Mouse (Mus musculus) kidney, postnatal 14 days (tissue): ENCODE measurements around the gene Cog7.

ENCODE experiments used
- DNase-seq: peaks from one replicate; pipeline ENCODE4 v3.0.0; 2022; ENCODE audit warnings: mixed read lengths

Cog7 gene

GRCm38 (mm10) chr7:121890636-121891360, 90.7 kb downstream of the Cog7 start:
- DNase-seq, result no peak

- DNase-seq, result no peak
Measured at GRCm38 (mm10) chr7:121880246-121880645, 101.3 kb downstream of the Cog7 start.

DNA sequence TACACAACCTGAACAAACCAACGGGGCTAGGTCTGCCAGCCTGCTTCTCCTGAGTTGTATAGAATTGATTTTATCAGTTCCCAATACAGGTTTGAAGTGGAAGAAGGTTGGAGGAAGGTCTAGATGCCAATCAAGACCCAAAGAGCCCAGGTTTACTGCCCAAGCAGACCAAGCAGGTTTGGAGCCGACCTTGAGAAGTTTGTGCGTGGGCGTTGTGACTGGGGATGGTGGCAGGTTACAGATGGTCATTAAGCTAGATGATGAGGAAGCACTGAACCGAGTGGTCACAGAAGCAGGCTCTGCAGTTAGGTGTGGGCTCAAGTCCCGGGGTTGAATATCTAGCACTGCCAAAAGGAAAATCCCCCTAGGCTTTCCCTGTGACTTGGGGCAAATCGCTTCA, 106.7 kb downstream of the Cog7 start:
- no peak for DNase-seq

GRCm38 (mm10) chr7:121873998-121874397, 107.5 kb downstream of the Cog7 start:
- no peak for DNase-seq

DNA sequence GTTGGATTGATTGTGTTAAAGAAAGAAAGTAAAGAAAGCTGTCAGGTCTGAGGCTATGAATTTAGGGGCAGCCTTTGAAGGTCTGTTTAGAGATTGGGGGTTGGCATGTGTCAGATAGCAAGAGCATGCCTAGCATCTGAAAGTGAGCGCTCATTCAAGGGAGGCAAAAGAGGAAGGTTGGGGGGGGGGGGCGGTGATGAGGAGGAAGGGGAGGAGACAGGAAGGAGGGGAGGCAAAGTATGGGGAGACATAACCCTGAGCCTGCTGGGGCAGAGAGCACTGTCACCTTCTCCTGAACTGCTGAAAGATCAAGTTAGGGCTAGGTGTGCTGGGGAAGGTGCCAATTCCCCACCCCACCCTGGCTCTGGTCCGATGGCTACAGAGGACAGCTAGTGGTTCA, 109.9 kb downstream of the Cog7 start:
- DNase-seq, result no peak

GRCm38 (mm10) chr7:121864858-121865585, 116.5 kb downstream of the Cog7 start, which contains the start of gene Scnn1b:
Gene Scnn1b (plus strand): TSS chr7:121865038.
- peak; percentile 24 for DNase-seq

DNA sequence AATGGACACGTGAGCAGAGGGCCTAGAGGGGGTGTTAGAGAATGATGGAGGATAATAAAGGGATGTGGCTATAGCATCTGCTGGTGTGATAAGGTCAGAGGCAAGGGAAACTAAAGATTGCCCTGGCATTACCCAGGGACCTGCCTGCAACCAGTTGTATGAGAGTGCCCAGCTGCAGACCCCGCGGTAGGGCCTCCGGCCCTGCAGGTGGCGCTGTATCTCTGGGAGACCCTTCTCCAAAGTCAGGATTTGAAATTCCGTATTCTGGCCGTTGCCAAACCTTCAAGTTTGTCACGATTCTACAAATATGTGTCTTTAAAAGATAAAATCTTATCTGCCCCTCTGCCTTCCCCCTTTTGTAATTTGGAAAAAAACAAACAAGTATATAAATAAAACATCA, 122.6 kb downstream of the Cog7 start:
- no peak for DNase-seq

DNA sequence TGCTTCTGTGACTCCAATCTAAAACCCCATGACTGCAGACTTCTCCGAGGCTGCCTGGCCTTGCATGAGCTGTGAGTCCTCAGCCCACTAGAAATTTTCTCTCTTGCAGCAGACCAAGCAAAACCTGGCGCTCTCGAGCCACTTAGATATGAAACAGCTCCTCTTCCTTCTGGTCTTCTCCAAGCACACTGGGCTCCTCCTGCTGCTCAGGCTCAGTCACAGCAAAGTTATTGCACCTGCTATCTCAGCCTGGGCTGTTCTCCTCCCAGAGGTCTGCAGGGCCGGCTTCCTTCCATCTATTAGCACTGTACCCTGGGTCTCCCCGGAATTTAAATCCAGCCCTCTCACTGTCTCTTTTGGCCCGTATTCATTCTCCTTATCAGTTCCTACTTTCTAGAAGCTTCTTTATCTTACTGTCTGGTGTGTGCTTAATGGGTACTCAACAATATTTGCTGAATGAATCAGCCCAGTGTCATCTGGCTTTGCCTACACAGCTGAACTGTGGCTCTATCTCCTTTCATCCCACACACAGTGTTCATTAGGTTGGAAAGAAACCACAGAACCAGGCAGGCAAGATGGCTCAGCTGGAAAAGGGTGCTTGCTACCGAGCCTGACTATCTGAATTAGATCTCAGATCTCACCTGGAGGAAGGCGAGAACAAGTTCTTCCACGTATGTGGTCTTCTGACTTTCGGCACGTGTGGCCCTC, 124.2 kb downstream of the Cog7 start:
- no peak for DNase-seq

- DNase-seq, result no peak
Measured at GRCm38 (mm10) chr7:121848537-121849168, 132.9 kb downstream of the Cog7 start.

DNA sequence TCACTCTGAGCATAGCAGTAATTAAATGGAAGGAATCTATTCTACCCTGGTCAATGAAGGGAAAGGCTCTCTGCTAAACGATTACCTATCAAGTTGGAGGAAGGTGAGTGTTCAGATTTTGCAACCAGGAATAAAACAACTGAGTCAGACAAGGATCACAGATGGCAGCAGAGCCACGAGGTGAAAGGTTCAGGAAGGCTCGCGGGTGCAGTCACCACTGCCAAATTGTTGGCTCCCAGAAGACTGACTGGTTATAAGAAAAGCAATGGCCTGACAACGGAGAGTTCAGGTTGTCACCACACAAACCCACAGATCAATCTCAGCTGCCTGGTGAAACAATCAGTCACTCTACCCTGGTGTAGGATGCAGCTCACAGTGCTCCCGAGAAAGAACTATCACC, 135.5 kb downstream of the Cog7 start:
- DNase-seq, result no peak

DNA sequence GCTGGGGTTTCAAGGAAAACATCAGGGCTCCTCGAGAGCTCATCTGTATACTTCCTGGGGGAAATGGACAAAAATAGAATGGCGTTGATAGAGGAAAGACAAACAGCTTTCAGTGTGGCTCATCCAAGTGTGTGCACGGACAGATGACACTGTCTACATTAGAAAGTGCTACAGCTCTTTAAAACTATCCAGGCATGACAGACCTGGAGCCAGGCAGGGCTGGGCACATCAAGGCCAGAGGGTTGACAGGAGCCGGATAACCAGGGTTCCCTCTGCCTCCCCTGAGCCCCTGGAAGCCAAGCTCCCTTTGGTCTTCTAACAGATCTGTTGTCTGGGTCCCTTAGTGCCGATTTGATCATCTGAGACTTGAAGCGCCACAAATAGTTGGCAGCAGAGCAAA, 139.3 kb downstream of the Cog7 start:
- no peak for DNase-seq

GRCm38 (mm10) chr7:121840810-121841209, 140.7 kb downstream of the Cog7 start:
- no peak for DNase-seq

DNA sequence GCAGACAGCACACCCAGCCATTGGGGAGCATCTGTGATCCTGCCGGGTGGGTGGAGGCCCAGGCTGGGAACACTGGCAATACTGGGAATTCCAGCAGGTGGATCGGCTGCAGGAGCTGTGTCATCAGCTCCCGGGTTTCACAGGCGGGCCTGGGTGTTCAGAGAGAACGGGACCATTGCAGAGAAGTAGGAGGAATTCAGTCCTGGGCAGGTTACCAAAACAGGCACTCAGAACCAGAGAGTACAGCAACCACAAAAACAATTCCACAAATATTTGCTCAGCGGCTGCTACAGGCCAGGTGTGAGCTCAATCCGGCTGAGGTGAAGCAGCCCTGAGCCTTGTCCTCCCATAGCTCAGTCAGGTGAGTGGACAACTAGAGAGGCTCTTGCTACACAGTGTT, 144.7 kb downstream of the Cog7 start:
- no peak for DNase-seq

DNA sequence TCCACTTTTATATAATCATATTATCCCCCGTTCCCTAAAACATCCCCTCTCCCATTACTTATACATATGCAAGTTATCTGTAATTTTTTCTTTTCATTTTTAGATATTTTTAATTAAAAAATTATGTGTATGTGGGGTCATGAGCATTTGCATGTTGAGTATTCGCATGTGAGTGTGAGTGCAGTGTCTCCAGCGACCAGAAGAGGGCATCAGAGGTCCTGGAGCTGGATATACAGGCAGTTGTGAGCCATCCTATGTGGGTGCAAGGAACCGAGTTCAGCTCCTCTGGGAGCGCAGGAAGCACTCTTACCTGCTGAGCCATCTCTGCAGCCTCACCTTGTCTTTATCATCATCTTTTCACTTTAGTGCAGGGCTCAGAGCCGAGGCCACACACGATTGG, 146.1 kb downstream of the Cog7 start:
- DNase-seq, result no peak
